Mouse (Mus musculus) liver, embryonic 14.5 days (tissue): Measurements from ENCODE around the gene Acads. TPM values are rescaled to one million over a fixed set of nuclear protein-coding genes. Genes with fewer than 3 reads are reported as not detected.

Source experiments
- ATAC-seq: fragments of 200-750 bp; cut with Nextera tagmentation; 2 replicates; pipeline ENCODE4 v1.8.0; 2017; ENCODE audit warnings: moderate number of reproducible peaks, mild to moderate bottlenecking, moderate library complexity; ENCODE audit not compliant: insufficient read depth
- DNase-seq, 3 experiments: peaks; one replicate each; pipeline ENCODE4 v3.0.0-alpha.2; 2012 to 2013; ENCODE audit warnings: low read depth in 3 of 3, low spot score in 3 of 3
- H3K27ac ChIP-seq: fragments of 300-500 bp; sonication (generic); 2 replicates; pipeline ENCODE4 v1.5.1; 2014; ENCODE audit warnings: moderate library complexity, mild to moderate bottlenecking, control low read depth, inconsistent platforms
- H3K27me3 ChIP-seq: fragments of 300-500 bp; sonication (generic); 2 replicates; pipeline ENCODE4 v1.6.1; 2014; ENCODE audit warnings: mild to moderate bottlenecking, low read length, moderate library complexity; ENCODE audit not compliant: control insufficient read depth, insufficient read depth
- H3K36me3 ChIP-seq: fragments of 300-500 bp; sonication (generic); replicated peaks from 2 replicates; pipeline ENCODE4 v1.6.1; 2014; ENCODE audit warnings: low read depth; ENCODE audit not compliant: control insufficient read depth, insufficient read depth
- H3K4me1 ChIP-seq, 2 experiments: fragments of 200-500 bp in 1 of 2; fragments of 300-500 bp in 1 of 2; sonication (generic) in 1 of 2; replicated peaks; 2 replicates each; pipeline ENCODE4 v1.6.1; 2012 to 2014; ENCODE audit warnings: antibody characterized with exemption in 1 of 2, inconsistent platforms in 1 of 2, low read length in 1 of 2; ENCODE audit not compliant: control insufficient read depth in 2 of 2, insufficient read depth in 2 of 2
- H3K4me2 ChIP-seq: fragments of 300-500 bp; sonication (generic); 2 replicates; pipeline ENCODE4 v1.6.1; 2014; ENCODE audit warnings: low read depth, mild to moderate bottlenecking, control low read depth, moderate library complexity
- H3K4me3 ChIP-seq, 2 experiments: fragments of 200-500 bp in 1 of 2; fragments of 300-500 bp in 1 of 2; sonication (generic) in 1 of 2; 2 replicates each; pipeline ENCODE4 v1.5.1; 2012 to 2014; ENCODE audit warnings: low read depth in 2 of 2, low read length in 2 of 2, mild to moderate bottlenecking in 2 of 2, control low read depth in 1 of 2, inconsistent platforms in 1 of 2, moderate library complexity in 1 of 2; ENCODE audit not compliant: insufficient read depth in 1 of 2
- H3K9ac ChIP-seq: fragments of 300-500 bp; sonication (generic); replicated peaks from 2 replicates; pipeline ENCODE4 v1.6.1; 2014; ENCODE audit warnings: mild to moderate bottlenecking, control low read depth, moderate library complexity
- H3K9me3 ChIP-seq: fragments of 300-500 bp; sonication (generic); 2 replicates; pipeline ENCODE4 v1.6.1; 2016; ENCODE audit warnings: low read length, mixed read lengths; ENCODE audit not compliant: control insufficient read depth
- CTCF ChIP-seq: IDR thresholded peaks from 2 replicates; pipeline ENCODE4 v1.5.1; 2016; ENCODE audit warnings: antibody characterized with exemption, low read depth, control low read depth
- EP300 ChIP-seq: IDR thresholded peaks from 2 replicates; pipeline ENCODE4 v1.6.1; 2016; ENCODE audit warnings: antibody characterized with exemption, low read depth
- WGBS: fragments of 180-500 bp; shearing (Covaris S2); extraction: QIAGEN DNeasy Blood & Tissue Kit; methylation state at CpG from one replicate; pipeline ENCODE4 v1.1.7; 2014; ENCODE audit not compliant: insufficient replicate concordance; 5-methylcytosine and 5-hydroxymethylcytosine counted together
- polyA plus RNA-seq, 2 experiments: library from polyadenylated mRNA; depleted of rRNA in 1 of 2; stranded (reverse) in 1 of 2; unstranded in 1 of 2; fragments of >200 nt; fragmentation: Nextera tagmentation in 1 of 2; extraction: Ambion mirVana in 1 of 2; gene quantifications; 2 replicates each; pipeline versions ENCODE4 v1.2.1 to v1.2.3; 2012 to 2014

Acads gene
- polyA plus RNA-seq, 2 experiments, result 21.2 to 26.0 TPM

DNA sequence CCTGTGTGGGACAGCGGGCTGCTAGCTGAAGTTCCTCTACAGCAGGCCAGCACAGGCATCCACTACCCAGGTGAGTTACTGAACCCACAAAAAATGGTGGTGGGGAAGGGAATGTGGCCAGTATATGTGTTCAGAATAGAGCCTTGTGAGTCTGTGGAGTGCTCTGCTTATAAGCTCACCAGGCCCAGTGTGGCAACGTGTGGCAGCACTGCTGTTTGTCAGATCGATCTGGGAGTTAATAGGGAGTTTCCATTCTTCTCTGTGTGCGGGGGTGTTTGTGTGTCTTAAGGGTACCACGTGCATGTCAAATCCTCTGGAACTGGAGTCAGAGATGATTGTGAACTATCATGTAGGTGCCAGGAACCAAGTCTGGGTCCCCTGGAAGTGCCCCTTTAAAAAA, 19.6 kb downstream of the Acads start:
- Histone ChIP-seq H3K36me3 (peaks cover 40% of the 10 kb centered on the region), H3K9ac (no peak overlapping the region), H3K27me3 (no peaks in the 10 kb centered on the region), H3K4me3 (no peak overlapping the region), H3K9me3 (no peaks in the 10 kb centered on the region), H3K4me2 (no peak overlapping the region), H3K4me1 (no peaks in the 10 kb centered on the region), H3K27ac (no peak overlapping the region)
- WGBS, result 70% methylated on average over 5 of the region's 5 CpGs
- ATAC-seq (no peak), DNase-seq (no peak)
- no peak for TF ChIP-seq EP300
- no peak for TF ChIP-seq CTCF

DNA sequence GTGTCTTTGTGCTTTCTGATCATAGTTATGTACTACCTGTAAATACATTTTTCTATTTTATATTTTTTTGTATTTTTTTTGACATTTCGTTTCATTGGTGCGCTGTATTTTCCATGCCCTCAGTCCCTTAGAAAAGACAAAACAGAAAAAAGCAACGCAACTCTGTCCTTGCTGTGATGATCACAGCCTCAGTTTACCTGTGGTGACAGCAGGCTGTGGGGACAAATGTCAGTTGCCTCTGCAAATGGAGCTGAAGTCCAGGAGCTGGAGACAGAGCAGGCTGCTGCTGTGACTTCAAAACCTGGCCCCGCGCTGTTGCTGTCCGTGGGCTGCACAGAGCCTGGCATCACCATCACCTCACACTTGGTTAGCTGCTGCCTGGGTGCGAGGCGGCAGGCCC, 21.0 kb downstream of the Acads start, which contains the start of gene Gm10401:
Gm10401 (minus strand) TSS at position 101 of the 400 bp plus-strand sequence.
- ATAC-seq (no peak), DNase-seq (no peak)
- H3K4me1 ChIP-seq, result no peaks in the 10 kb centered on the region
- H3K27me3 ChIP-seq, result no peaks in the 10 kb centered on the region
- WGBS, result 91% methylated on average over 8 of the region's 8 CpGs
- TF ChIP-seq EP300 (no peak), CTCF (no peak)
- H3K36me3 ChIP-seq, result peaks cover 42% of the 10 kb centered on the region
- H3K9me3 ChIP-seq, result no peaks in the 10 kb centered on the region
- no peak within 1 kb of the TSS for H3K4me3 ChIP-seq
- no peak within 1 kb of the TSS for H3K27ac ChIP-seq
- no peak within 1 kb of the TSS for H3K9ac ChIP-seq
- H3K4me2 ChIP-seq, result no peak within 1 kb of the TSS

DNA sequence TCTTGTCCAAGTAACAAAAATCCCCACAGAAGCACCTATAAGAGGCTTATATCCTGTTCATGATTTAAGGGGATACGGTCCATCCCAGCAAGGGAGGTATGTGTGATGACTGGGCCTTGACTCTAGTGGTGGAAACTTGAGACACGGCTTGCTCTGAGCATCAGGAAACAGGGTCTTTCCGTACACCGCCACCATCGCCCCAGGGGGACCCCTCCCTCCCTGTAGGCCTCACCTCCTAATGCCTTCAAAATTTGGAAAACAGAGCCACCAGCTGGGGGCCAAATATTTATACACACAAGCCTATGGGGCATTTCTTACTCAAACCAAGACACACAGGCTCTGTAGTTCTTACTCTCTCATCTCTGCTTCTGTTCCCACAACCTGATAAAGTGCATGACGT, 27.4 kb downstream of the Acads start:
- Histone ChIP-seq H3K36me3 (peaks cover 71% of the 10 kb centered on the region), H3K9me3 (no peaks in the 10 kb centered on the region), H3K4me1 (0 out of 4 replicates have a peak, but pooled peaks cover 0 to 2% of the 10 kb centered on the region in 2 experiments), H3K4me2 (no peak overlapping the region), H3K27me3 (no peaks in the 10 kb centered on the region), H3K9ac (no peak overlapping the region), H3K4me3 (no peak overlapping the region), H3K27ac (no peak overlapping the region)
- 84% methylated on average over 6 of the region's 6 CpGs for WGBS
- DNase-seq, result no peak
- TF ChIP-seq CTCF, result no peak
- no peak for TF ChIP-seq EP300
- no peak for ATAC-seq

DNA sequence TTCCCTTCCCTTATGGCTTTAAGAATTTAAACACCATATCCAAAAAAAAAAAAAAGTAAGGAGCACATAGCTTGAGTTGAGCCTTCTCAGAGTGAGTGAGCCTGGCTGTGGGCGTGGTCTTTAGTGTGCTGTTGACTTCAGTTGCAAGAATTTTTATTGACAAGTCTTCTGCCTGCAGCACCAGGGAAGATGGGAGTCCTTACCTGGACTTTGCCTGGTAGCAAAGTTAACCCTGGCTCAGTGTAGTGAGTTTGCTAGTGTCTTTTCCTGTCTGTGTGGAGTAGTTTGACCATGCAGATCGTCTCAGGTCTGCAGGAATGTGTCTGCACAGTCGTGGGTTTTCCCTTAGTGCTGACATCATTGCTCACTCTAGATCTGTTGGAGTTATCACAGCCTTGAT, 28.1 kb downstream of the Acads start:
- H3K4me2 ChIP-seq, result no peak overlapping the region
- TF ChIP-seq EP300 (no peak), CTCF (no peak)
- peaks cover 69% of the 10 kb centered on the region for H3K36me3 ChIP-seq
- DNase-seq, result no peak
- no peak overlapping the region for H3K9ac ChIP-seq
- H3K27ac ChIP-seq, result no peak overlapping the region
- 64% methylated on average over 3 of the region's 3 CpGs for WGBS
- no peak for ATAC-seq
- no peaks in the 10 kb centered on the region for H3K9me3 ChIP-seq
- H3K4me1 ChIP-seq, result 0 out of 4 replicates have a peak, but pooled peaks cover 0 to 2% of the 10 kb centered on the region in 2 experiments
- H3K27me3 ChIP-seq, result no peaks in the 10 kb centered on the region
- no peak overlapping the region for H3K4me3 ChIP-seq

DNA sequence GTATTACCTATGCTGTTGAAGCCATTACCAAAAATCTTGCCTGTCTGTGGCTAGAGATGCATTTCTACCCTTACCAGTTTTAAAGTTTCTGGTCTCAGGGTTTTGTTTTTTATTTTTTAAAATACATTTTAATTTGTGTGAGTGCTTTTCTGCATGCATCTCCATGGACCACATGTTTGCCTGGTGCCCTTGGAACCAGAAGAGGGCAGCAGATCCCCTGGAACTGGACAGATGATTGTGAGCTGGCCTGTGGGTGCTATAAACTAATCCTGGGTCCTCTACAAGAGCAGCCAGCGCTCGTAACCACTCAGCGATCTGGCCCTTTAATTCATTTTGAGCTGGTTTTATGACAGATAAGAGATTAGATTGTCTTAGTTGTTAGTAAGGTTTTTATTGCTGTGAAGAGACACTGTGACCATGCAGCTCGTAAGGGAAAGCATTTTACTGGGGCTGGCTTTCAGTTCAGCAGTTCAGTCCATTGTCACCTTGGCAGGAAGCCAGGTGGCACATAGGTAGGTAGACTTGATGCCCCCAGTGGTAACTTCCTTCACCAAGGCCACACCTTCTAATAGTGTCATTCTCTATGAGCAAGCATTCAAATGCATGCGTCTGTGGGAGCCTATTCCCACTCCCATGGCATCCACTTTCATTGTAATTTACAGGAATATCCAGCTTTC, 29.4 kb downstream of the Acads start:
- Histone ChIP-seq H3K36me3 (peaks cover 65% of the 10 kb centered on the region), H3K4me1 (peaks cover 4 to 6% of the 10 kb centered on the region in 2 experiments; a peak in 3 of 4 replicates), H3K27ac (no peak overlapping the region), H3K9me3 (no peaks in the 10 kb centered on the region), H3K4me3 (no peak overlapping the region), H3K9ac (no peak overlapping the region), H3K4me2 (no peak overlapping the region), H3K27me3 (no peaks in the 10 kb centered on the region)
- ATAC-seq (no peak), DNase-seq (no peak)
- TF ChIP-seq CTCF, result peak; percentile 36
- TF ChIP-seq EP300, result no peak
- 93% methylated on average over 5 of the region's 5 CpGs for WGBS
